Comparison of ENCODE assay signal across 24 mouse cellular contexts in the genomic region with DNA sequence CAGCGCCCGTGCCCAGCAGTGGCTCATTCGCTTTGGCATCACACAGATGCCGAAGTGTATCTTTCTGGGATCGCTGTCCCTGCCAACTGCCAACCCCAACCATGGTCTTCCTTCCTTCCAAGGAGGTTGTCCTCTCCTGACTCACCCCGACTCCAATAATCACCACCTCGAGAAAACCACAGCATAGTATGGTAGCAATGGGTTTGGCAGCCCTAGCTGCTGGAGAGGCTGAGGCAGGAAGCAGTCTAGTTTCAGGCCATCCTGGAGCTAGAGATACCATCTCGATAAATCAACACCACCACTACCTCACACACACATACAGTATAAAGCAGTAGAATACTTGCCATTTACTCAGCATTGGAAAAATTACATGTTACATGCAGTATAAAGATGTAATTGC. TPM values are rescaled to one million over a fixed set of nuclear protein-coding genes. Genes with fewer than 3 reads are reported as not detected.
"Had no signal": no experiment of that assay in that cellular context is flagged by ENCODE, and none has a peak within 500 bp of the region (broad histone marks: within the 10 kb centered on the region; RNA-seq: fewer than 3 reads in every experiment).

No protein-coding gene starts in this region.

- H3K27ac ChIP-seq: neural tube, embryonic 12.5 days; neural tube, embryonic 13.5 days; neural tube, embryonic 15.5 days; stomach, embryonic 15.5 days; stomach, postnatal 0 days had no signal

- H3K9ac ChIP-seq: neural tube, embryonic 12.5 days; neural tube, embryonic 13.5 days; neural tube, embryonic 15.5 days; stomach, embryonic 15.5 days had no signal

- H3K4me1 ChIP-seq: neural tube, embryonic 12.5 days; neural tube, embryonic 13.5 days; neural tube, embryonic 15.5 days; stomach, embryonic 15.5 days had no signal

- H3K36me3 ChIP-seq: stomach, embryonic 15.5 days had no signal

- H3K4me2 ChIP-seq: neural tube, embryonic 12.5 days; neural tube, embryonic 13.5 days; neural tube, embryonic 15.5 days; stomach, embryonic 15.5 days had no signal

- H3K4me3 ChIP-seq: neural tube, embryonic 12.5 days; neural tube, embryonic 13.5 days; neural tube, embryonic 15.5 days; stomach, embryonic 15.5 days had no signal

- H3K9me3 ChIP-seq: stomach, embryonic 15.5 days had no signal

- H3K27me3 ChIP-seq: neural tube, embryonic 12.5 days; neural tube, embryonic 13.5 days; neural tube, embryonic 15.5 days; stomach, embryonic 15.5 days had no signal

- DNase-seq: retina, postnatal 1 day; right cerebral cortex, adult 18-20 months; right cerebral cortex, postnatal 14 days; right cerebral cortex, postnatal 25 days; right cerebral cortex, postnatal 4 days; spleen, adult 18-20 months; thymus, adult 18-20 months; thymus, adult 2 months; thymus, postnatal 14 days; thymus, postnatal 25 days; thymus, postnatal 36 days; thymus, postnatal 4 days had no signal

RNA-seq across cellular contexts. Expression of gene Spem2, which starts 0.6 kb away (rescaled TPM):
- polyA plus RNA-seq: neural tube, embryonic 12.5 days; neural tube, embryonic 13.5 days; neural tube, embryonic 15.5 days; small intestine, adult 2 months; spleen, adult 2 months; stomach, embryonic 14.5 days; stomach, embryonic 15.5 days; stomach, embryonic 16.5 days; stomach, postnatal 0 days; thymus, postnatal 0 days; urinary bladder, adult 2 months had no signal

RNA-seq across cellular contexts. Expression of gene Spem1, which starts 3.1 kb away (rescaled TPM):
- polyA plus RNA-seq: neural tube, embryonic 12.5 days; small intestine, adult 2 months; spleen, adult 2 months; stomach, embryonic 15.5 days; stomach, embryonic 16.5 days; stomach, postnatal 0 days; thymus, postnatal 0 days had no signal

RNA-seq across cellular contexts. Expression of gene Gm39566, which starts 3.8 kb away (rescaled TPM):
- polyA plus RNA-seq: neural tube, embryonic 12.5 days; neural tube, embryonic 13.5 days; neural tube, embryonic 14.5 days; neural tube, embryonic 15.5 days; small intestine, adult 2 months; spleen, adult 2 months; stomach, embryonic 14.5 days; stomach, embryonic 15.5 days; stomach, postnatal 0 days; thymus, postnatal 0 days; urinary bladder, adult 2 months had no signal
